In genomic region chr8:107881851-107882250, GRCm38 (mm10) we compare ENCODE assay signal across 9 mouse cellular contexts.
DNase-seq lines count a peak whose midpoint lies in the region; ATAC-seq lines count a peak whose summit lies in the region.
"Had no signal": no experiment of that assay in that cellular context is flagged by ENCODE, and none has a peak within 500 bp of the region (broad histone marks: within the 10 kb centered on the region; RNA-seq: fewer than 3 reads in every experiment).

No protein-coding gene starts in this region.

- no peaks in the 10 kb centered on the region for H3K36me3 ChIP-seq in forebrain, embryonic 14.5 days (ENCODE audit: control insufficient read depth, insufficient read depth, low read length)
- H3K36me3 ChIP-seq in forebrain, embryonic 16.5 days (ENCODE audit: control insufficient read depth, insufficient read depth), result no peaks in the 10 kb centered on the region
- H3K36me3 ChIP-seq: liver, embryonic 15.5 days had no signal

- intact Hi-C loops in heart, postnatal 14 days (cut with DNase I), result loop anchor here (5.0 to 10.0 kb wide), 2 partner anchors 1305 to 1533 kb away; no protein-coding TSS in a partner anchor

- no peak overlapping the region for H3K4me3 ChIP-seq in forebrain, embryonic 14.5 days (ENCODE audit: low read depth, low read length)
- no peak overlapping the region for H3K4me3 ChIP-seq in forebrain, embryonic 16.5 days (replicated peaks; ENCODE audit: low read length)
- H3K4me3 ChIP-seq: liver, embryonic 15.5 days had no signal

- no peak overlapping the region for H3K27ac ChIP-seq in forebrain, embryonic 14.5 days (ENCODE audit: low read depth, low read length)
- H3K27ac ChIP-seq in forebrain, embryonic 16.5 days (ENCODE audit: low read length), result no peak overlapping the region
- H3K27ac ChIP-seq: liver, embryonic 15.5 days had no signal

- no peak overlapping the region for H3K9ac ChIP-seq in forebrain, embryonic 14.5 days (ENCODE audit: low read length)
- no peak overlapping the region for H3K9ac ChIP-seq in forebrain, embryonic 16.5 days (replicated peaks; ENCODE audit: low read depth, low read length)
- H3K9ac ChIP-seq: liver, embryonic 15.5 days had no signal

- H3K4me2 ChIP-seq in forebrain, embryonic 14.5 days (ENCODE audit: low read length), result no peak overlapping the region
- H3K4me2 ChIP-seq in forebrain, embryonic 16.5 days (ENCODE audit: low read length), result no peak overlapping the region
- H3K4me2 ChIP-seq: liver, embryonic 15.5 days had no signal

- no peaks in the 10 kb centered on the region; the same call in 1 of the 2 replicates for H3K27me3 ChIP-seq in forebrain, embryonic 14.5 days (replicated peaks; ENCODE audit: control insufficient read depth, insufficient read depth, low read length)
- H3K27me3 ChIP-seq in forebrain, embryonic 16.5 days (replicated peaks; ENCODE audit: control insufficient read depth, insufficient read depth, low read length), result peaks cover 6% of the 10 kb centered on the region
- H3K27me3 ChIP-seq: liver, embryonic 15.5 days had no signal

- H3K4me1 ChIP-seq in forebrain, embryonic 14.5 days (ENCODE audit: control insufficient read depth, insufficient read depth, low read length), result no peaks in the 10 kb centered on the region
- no peaks in the 10 kb centered on the region for H3K4me1 ChIP-seq in forebrain, embryonic 16.5 days (replicated peaks; ENCODE audit: control insufficient read depth, insufficient read depth, low read length)
- H3K4me1 ChIP-seq: liver, embryonic 15.5 days had no signal

- 15% methylated on average over 7 of the region's 7 CpGs for WGBS in forebrain, embryonic 14.5 days
- 17% methylated on average over 7 of the region's 7 CpGs for WGBS in forebrain, embryonic 16.5 days

- peak; percentile 92 for DNase-seq in forebrain, embryonic 14.5 days (ENCODE audit: low spot score)
- DNase-seq in Muller cell, postnatal 12 days (ENCODE audit: inconsistent ontology term), result peak; percentile 43
- DNase-seq in cerebellum, postnatal 36 days, result peak; percentile 37 to 57
- peak; percentile 56 to 74 for DNase-seq in heart, postnatal 14 days
- peak; percentile 31 to 84 for DNase-seq in layer of hippocampus, postnatal 25 days (ENCODE audit: extremely low spot score in 1 of 2, low spot score in 1 of 2)
- DNase-seq in mesoderm, embryonic 11.5 days (ENCODE audit: low read depth, low spot score), result peak; percentile 77
- DNase-seq in telencephalon, adult 2 months (ENCODE audit: low read depth, low spot score), result peak; percentile 42

- H3K9me3 ChIP-seq in forebrain, embryonic 14.5 days (replicated peaks; ENCODE audit: control insufficient read depth, low read length), result no peaks in the 10 kb centered on the region
- H3K9me3 ChIP-seq in forebrain, embryonic 16.5 days (ENCODE audit: control insufficient read depth, low read length), result no peaks in the 10 kb centered on the region
- H3K9me3 ChIP-seq: liver, embryonic 15.5 days had no signal

- no peak for ATAC-seq in forebrain, embryonic 14.5 days
- ATAC-seq in forebrain, embryonic 16.5 days, result no peak

Comparison
In these comparisons a context has a peak if more than half of its experiments do, and no peak if none do; other contexts are left out.
1. DNase-seq: peak in every context shown above with its lines; median percentile 92 in forebrain, embryonic 14.5 days; 77 in mesoderm, embryonic 11.5 days; 65 in heart, postnatal 14 days; 58 in layer of hippocampus, postnatal 25 days; 47 in cerebellum, postnatal 36 days; 43 in Muller cell, postnatal 12 days; 42 in telencephalon, adult 2 months.